Comparison of ENCODE assay signal across 17 mouse cellular contexts in the genomic region with DNA sequence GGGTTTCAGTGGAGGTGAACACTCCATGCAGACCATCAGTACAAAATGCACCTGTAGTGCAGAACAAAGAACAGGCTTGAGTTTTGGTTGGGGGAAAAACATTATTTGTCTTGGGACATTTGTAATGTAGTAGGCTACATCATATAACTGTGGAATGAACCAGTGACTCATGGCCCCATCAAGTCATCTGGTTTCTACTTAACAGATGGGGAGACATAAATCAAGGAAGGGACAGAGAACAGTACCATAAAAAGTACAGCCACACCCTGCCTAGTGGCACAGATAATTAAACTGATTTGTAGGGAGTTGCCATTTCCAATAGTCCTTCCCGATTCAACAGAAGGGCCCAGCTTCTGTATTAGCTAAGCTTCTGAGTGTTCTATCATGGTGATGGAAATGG.
"Had no signal": no experiment of that assay in that cellular context is flagged by ENCODE, and none has a peak within 500 bp of the region (broad histone marks: within the 10 kb centered on the region; RNA-seq: fewer than 3 reads in every experiment).

No protein-coding gene starts in this region.

- H3K4me2 ChIP-seq: liver, embryonic 13.5 days; midbrain, embryonic 11.5 days; neural tube, embryonic 12.5 days; neural tube, embryonic 15.5 days; stomach, embryonic 15.5 days had no signal

- H3K9me3 ChIP-seq: liver, embryonic 13.5 days; neural tube, embryonic 12.5 days; neural tube, embryonic 15.5 days; stomach, embryonic 15.5 days had no signal

- H3K9ac ChIP-seq: liver, embryonic 13.5 days; neural tube, embryonic 12.5 days; neural tube, embryonic 15.5 days; stomach, embryonic 15.5 days had no signal

- H3K4me3 ChIP-seq: layer of hippocampus, adult 2 months; liver, embryonic 13.5 days; neural tube, embryonic 12.5 days; neural tube, embryonic 15.5 days; stomach, embryonic 15.5 days had no signal

- H3K27me3 ChIP-seq: liver, embryonic 13.5 days; neural tube, embryonic 12.5 days; neural tube, embryonic 15.5 days; stomach, embryonic 15.5 days had no signal

- H3K27ac ChIP-seq: layer of hippocampus, adult 2 months; liver, embryonic 13.5 days; neural tube, embryonic 12.5 days; neural tube, embryonic 15.5 days; stomach, embryonic 15.5 days had no signal

- H3K36me3 ChIP-seq: neural tube, embryonic 12.5 days; neural tube, embryonic 15.5 days; stomach, embryonic 15.5 days had no signal

- DNase-seq: kidney, postnatal 10 days; kidney, postnatal 4 days; layer of hippocampus, adult 9-11 months; liver, embryonic 13.5 days; lung, adult 2 months; lung, postnatal 14 days; lung, postnatal 4 days; midbrain, embryonic 14.5 days; retina, postnatal 1 day; right cerebral cortex, postnatal 25 days; spleen, adult 18-20 months; thymus, postnatal 25 days had no signal

- H3K4me1 ChIP-seq: liver, embryonic 13.5 days; neural tube, embryonic 12.5 days; neural tube, embryonic 15.5 days had no signal
